Mouse (Mus musculus): ENCODE measurements around the gene Tnf.

- TF ChIP-seq CTCF (IDR thresholded peaks at IDR 0.05; ENCODE audit: extremely low read depth, insufficient read length, insufficient replicate concordance, low read depth, low read length) (no peak), POLR2A (IDR thresholded peaks at IDR 0.05; ENCODE audit: low read depth, low read length) (no peak)
Observed at GRCm38 (mm10) chr17:35193881-35194843, 7.6 kb downstream of the Tnf start, which contains the start of gene Ltb.

Data from small intestine, adult 2 months (tissue).